Mouse (Mus musculus): ENCODE measurements around the gene Rgp1. TPM values are rescaled to one million over a fixed set of nuclear protein-coding genes. Genes with fewer than 3 reads are reported as not detected.
A peak's percentile ranks its signal among the peaks of the same experiment; 100 is the strongest.

The Rgp1 gene
- total and polyA plus RNA-seq, 3 experiments: 17.1 to 47.6 TPM; not detected in 1

DNA sequence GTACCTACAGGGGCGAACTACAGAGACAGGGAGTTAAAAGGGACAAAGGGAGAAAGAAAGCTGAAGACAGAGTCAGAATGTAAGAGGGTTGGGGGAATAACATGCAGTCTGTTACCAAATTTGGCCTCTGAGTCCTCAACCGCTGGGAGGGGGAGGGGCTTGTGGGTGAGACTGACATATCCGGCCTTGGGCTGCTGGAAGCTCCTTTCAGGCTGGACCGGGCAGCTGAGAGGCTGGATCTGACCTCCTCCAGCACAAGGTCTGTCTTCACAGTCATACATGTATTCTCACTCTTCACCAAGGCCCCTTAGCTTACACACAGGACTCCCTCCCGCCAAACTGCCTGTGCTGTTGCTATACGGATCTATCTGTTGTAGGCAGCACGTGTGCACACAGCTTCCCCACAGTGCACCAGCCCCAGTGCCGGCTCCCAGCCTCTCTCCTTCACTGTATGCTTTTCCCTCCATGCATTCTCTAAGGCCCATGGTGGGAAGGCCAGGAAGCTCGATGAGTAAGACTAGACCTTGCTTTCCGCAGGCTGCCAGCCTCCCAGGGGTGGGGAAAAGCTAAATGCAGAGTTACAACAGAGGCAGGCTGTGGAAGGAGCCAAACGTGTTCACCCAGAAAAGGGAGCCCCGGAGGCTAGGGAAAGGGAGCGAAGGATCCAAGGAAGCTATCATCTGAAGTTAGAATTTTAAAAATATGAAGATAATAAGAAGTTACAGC lies 19.7 kb upstream of the Rgp1 start (continued):
- TF ChIP-seq TCF12 (IDR thresholded peaks at IDR 0.05; ENCODE audit: low read depth, low read length) (no peak), POLR2A (IDR thresholded peaks at IDR 0.05; ENCODE audit: control insufficient read depth in 1 of 2, insufficient read depth in 1 of 2, low read depth in 1 of 2, low read length in 2 of 2, poor library complexity in 1 of 2) (no peak; a peak in 1 of 4 replicates), POLR2AphosphoS5 (IDR thresholded peaks at IDR 0.05; ENCODE audit: borderline replicate concordance, low read depth, low read length) (no peak), RAD21 (IDR thresholded peaks at IDR 0.05; ENCODE audit: low read depth, low read length) (no peak), RCOR1 (IDR thresholded peaks at IDR 0.05; ENCODE audit: low read depth, low read length) (no peak)

DNA sequence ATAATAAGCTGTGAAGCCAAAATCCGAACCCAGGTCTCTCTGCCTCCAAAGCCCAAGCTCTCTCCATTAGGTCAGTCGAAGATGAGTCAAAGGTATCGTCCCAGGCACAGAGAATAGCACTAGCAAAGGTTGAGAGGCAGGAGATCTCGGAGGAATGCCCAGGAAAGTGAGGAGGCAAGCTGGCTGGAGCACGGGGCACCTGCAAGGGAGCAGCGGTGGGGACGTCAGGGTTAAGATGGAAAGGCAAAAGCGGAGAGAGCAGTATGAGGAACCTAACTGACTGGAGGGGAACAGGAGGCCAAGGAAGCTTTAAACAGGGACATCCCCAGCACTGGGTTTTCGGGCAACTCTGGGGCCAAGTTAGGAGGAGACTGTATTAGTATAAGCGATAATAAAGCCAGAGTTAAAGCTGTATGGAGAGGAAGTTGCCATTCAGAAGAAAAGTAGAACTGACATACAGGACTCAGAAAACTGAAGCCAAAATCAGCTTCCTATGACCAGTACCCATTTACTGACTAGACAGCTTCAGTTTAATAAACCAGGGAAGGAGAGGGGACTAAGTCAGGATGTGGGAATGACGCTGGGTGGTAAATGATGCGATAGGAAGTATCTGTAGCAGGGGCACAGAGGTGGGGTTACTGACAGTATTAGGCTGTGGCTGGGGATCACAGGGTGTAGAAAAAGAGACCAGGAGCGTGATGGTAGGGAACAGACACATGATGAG lies 18.8 kb upstream of the Rgp1 start:
- peak overlapping the region; percentile 92 for H3K9ac ChIP-seq (ENCODE audit: control insufficient read depth, low read depth, low read length, poor library complexity, severe bottlenecking)
- peak; percentile 81 for DNase-seq (ENCODE audit: low read depth, low spot score)
- peak overlapping the region; percentile 92 for H3K27ac ChIP-seq (ENCODE audit: control insufficient read depth, low read depth, low read length)
- H3K36me3 ChIP-seq (ENCODE audit: control insufficient read depth in 1 of 2, insufficient read depth in 2 of 2, low read length in 2 of 2): peaks cover 5 to 44% of the 10 kb centered on the region in 2 experiments; a peak in 3 of 4 replicates
- H3K4me1 ChIP-seq (ENCODE audit: control insufficient read depth in 1 of 2, insufficient read depth in 2 of 2, low read length in 2 of 2): peaks cover 26 to 54% of the 10 kb centered on the region in 2 experiments
- peaks cover 52% of the 10 kb centered on the region for H3K79me2 ChIP-seq (ENCODE audit: control insufficient read depth, insufficient read depth, low read length, poor library complexity)
- TF ChIP-seq MEF2A (IDR thresholded peaks at IDR 0.05; ENCODE audit: extremely low read depth, insufficient replicate concordance, low read depth, low read length, poor library complexity, severe bottlenecking): no peak
- TF ChIP-seq POLR2AphosphoS5 (IDR thresholded peaks at IDR 0.05; ENCODE audit: borderline replicate concordance, low read depth, low read length): no peak
- TF ChIP-seq ETS1 (IDR thresholded peaks at IDR 0.05; ENCODE audit: low read depth, low read length): 0 out of 2 replicates have a peak, but pooled peaks have one; percentile 17
- TF ChIP-seq MAX (IDR thresholded peaks at IDR 0.05; ENCODE audit: low read length): no peak
- peak; percentile 60 for TF ChIP-seq TBP (IDR thresholded peaks at IDR 0.05; ENCODE audit: low read depth, low read length)
- no peak for TF ChIP-seq RCOR1 (IDR thresholded peaks at IDR 0.05; ENCODE audit: low read depth, low read length)
- peak; percentile 61; the same call in 1 of the 2 replicates for TF ChIP-seq UBTF (IDR thresholded peaks at IDR 0.05; ENCODE audit: borderline replicate concordance, insufficient read depth, low read depth, low read length)
- no peak for TF ChIP-seq ZKSCAN1 (IDR thresholded peaks at IDR 0.05; ENCODE audit: low read depth, low read length)
- TF ChIP-seq RAD21 (IDR thresholded peaks at IDR 0.05; ENCODE audit: low read depth, low read length): no peak
- no peak for TF ChIP-seq MAZ (IDR thresholded peaks at IDR 0.05; ENCODE audit: low read depth, low read length)
- no peak for TF ChIP-seq BHLHE40 (IDR thresholded peaks at IDR 0.05; ENCODE audit: borderline replicate concordance, low read depth, low read length)
- TF ChIP-seq POLR2A (IDR thresholded peaks at IDR 0.05; ENCODE audit: control insufficient read depth in 1 of 2, insufficient read depth in 1 of 2, low read depth in 1 of 2, low read length in 2 of 2, poor library complexity in 1 of 2): 0 out of 4 replicates have a peak, but pooled peaks of 1 of the 2 experiments have one; percentile 27
- TF ChIP-seq E2F4 (IDR thresholded peaks at IDR 0.05; ENCODE audit: borderline replicate concordance, low read depth, low read length): no peak
- no peak for TF ChIP-seq ZNF384 (IDR thresholded peaks at IDR 0.05; ENCODE audit: low read depth, low read length)
- peak; percentile 26 for TF ChIP-seq MXI1 (IDR thresholded peaks at IDR 0.05; ENCODE audit: low read depth, low read length)
- no peak for TF ChIP-seq GABPA (IDR thresholded peaks at IDR 0.05; ENCODE audit: low read depth, low read length)
- no peaks in the 10 kb centered on the region for H3K9me3 ChIP-seq (replicated peaks; ENCODE audit: insufficient read depth, low read length)
- peak overlapping the region; percentile 81 to 92 for H3K4me3 ChIP-seq (ENCODE audit: control insufficient read depth in 1 of 2, insufficient read depth in 1 of 2, low read depth in 2 of 2, low read length in 2 of 2)
- H3K27me3 ChIP-seq (ENCODE audit: control insufficient read depth in 1 of 2, insufficient read depth in 2 of 2, low read length in 2 of 2): no peaks in the 10 kb centered on the region
